Mouse (Mus musculus) ES-E14 (cell line): ENCODE data around the gene Phf21b.

Experiments
- CHD2 ChIP-seq: IDR thresholded peaks from 2 replicates; pipeline ENCODE4 v1.6.1; 2014; ENCODE audit warnings: mild to moderate bottlenecking, low read depth, low read length, inconsistent platforms
- HCFC1 ChIP-seq: IDR thresholded peaks from 2 replicates; pipeline ENCODE4 v1.6.1; 2012; ENCODE audit warnings: low read length, inconsistent platforms, borderline replicate concordance; ENCODE audit not compliant: insufficient read depth
- MAFK ChIP-seq: IDR thresholded peaks from 2 replicates; pipeline ENCODE4 v1.6.1; 2014; ENCODE audit warnings: mild to moderate bottlenecking, low read depth, low read length, inconsistent platforms; ENCODE audit not compliant: insufficient read depth
- ZC3H11A ChIP-seq: IDR thresholded peaks from 2 replicates; pipeline ENCODE4 v1.6.1; 2012; ENCODE audit warnings: low read depth, mild to moderate bottlenecking, inconsistent platforms, low read length, borderline replicate concordance

- TF ChIP-seq CHD2 (no peak), MAFK (no peak), ZC3H11A (no peak), HCFC1 (no peak)
These were observed 40.7 kb downstream of the Phf21b start for GRCm38 (mm10) chr15:84815171-84815570.
